Mouse (Mus musculus) layer of hippocampus, adult 8-10 months (tissue): ENCODE measurements around the gene C1qtnf4. TPM values are rescaled to one million over a fixed set of nuclear protein-coding genes. Genes with fewer than 3 reads are reported as not detected.
"Not testable (repeated sequence)": the region's sequence is repeated elsewhere in the genome, so short reads cannot be mapped to it uniquely, and the experiment has no call there.

ENCODE experiments used
- DNase-seq, 2 experiments: peaks; one replicate each; pipeline ENCODE4 v3.0.0; 2022; ENCODE audit warnings: low spot score in 2 of 2
- total RNA-seq, 4 experiments: library from RNA; stranded (reverse); gene quantifications; 2 replicates each; pipeline ENCODE4 v1.2.4; 2022

C1qtnf4 gene
- total RNA-seq, 4 experiments from 2014 or later = 162 to 176 (median 166) TPM

DNA sequence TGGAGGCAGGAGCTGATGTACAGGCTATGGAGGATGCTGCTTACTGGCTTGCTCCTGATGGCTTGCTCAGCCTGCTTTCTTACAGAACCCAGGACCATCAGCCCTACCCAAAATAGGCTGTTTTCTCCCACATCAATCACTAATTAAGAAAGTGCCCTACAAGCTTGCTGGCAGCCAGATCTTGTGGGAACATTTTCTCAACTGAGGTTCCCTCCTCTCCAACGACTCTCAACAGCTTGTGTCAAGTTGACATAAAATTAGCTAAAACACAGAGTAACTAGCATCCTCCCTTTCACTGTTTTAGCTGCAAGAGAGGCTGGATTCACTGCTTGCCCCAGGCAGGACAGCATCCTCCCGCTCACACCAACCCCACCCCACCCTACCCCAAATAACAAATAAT lies 3.8 kb upstream of the C1qtnf4 start:
- no peak for DNase-seq

GRCm38 (mm10) chr2:90886436-90886835 lies 776 bp downstream of the C1qtnf4 start:
- DNase-seq = no peak

- no peak for DNase-seq
Measured at GRCm38 (mm10) chr2:90887627-90888026, 2.0 kb downstream of the C1qtnf4 start.

DNA sequence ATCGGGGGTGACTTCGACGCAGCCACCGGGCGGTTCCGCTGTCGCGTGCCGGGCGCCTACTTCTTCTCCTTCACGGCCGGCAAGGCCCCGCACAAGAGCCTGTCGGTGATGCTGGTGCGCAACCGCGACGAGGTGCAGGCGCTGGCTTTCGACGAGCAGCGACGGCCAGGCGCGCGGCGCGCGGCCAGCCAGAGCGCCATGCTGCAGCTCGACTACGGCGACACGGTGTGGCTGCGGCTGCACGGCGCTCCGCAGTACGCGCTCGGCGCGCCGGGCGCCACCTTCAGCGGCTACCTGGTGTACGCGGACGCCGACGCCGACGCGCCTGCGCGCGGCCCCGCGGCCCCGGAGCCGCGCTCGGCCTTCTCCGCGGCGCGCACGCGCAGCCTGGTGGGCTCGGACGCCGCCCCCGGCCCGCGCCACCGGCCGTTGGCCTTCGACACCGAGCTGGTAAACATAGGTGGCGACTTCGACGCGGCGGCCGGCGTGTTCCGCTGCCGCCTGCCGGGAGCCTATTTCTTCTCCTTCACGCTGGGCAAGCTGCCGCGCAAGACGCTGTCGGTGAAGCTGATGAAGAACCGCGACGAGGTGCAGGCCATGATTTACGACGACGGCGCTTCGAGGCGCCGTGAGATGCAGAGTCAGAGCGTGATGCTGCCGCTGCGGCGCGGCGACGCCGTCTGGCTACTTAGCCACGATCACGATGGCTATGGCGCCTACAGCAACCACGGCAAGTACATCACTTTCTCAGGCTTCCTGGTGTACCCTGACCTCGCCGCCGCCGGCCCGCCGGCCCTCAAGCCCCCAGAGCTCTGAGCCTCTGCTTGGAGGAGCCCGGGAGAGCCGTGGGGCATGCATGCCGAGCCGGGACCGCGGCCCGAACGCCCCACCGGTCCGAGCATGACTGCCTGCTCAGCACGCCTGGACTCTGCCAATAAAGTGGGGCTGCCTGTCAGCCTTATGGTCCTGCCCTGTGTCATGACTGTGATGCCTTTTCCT lies 4.2 kb downstream of the C1qtnf4 start:
- no peak for DNase-seq

- DNase-seq = no peak
Measured at GRCm38 (mm10) chr2:90893673-90894298, 8.1 kb downstream of the C1qtnf4 start.

GRCm38 (mm10) chr2:90894299-90894677 lies 8.6 kb downstream of the C1qtnf4 start:
- not testable (repeated sequence) for DNase-seq

- DNase-seq = no peak
Measured at GRCm38 (mm10) chr2:90903398-90903797, 17.7 kb downstream of the C1qtnf4 start.

DNA sequence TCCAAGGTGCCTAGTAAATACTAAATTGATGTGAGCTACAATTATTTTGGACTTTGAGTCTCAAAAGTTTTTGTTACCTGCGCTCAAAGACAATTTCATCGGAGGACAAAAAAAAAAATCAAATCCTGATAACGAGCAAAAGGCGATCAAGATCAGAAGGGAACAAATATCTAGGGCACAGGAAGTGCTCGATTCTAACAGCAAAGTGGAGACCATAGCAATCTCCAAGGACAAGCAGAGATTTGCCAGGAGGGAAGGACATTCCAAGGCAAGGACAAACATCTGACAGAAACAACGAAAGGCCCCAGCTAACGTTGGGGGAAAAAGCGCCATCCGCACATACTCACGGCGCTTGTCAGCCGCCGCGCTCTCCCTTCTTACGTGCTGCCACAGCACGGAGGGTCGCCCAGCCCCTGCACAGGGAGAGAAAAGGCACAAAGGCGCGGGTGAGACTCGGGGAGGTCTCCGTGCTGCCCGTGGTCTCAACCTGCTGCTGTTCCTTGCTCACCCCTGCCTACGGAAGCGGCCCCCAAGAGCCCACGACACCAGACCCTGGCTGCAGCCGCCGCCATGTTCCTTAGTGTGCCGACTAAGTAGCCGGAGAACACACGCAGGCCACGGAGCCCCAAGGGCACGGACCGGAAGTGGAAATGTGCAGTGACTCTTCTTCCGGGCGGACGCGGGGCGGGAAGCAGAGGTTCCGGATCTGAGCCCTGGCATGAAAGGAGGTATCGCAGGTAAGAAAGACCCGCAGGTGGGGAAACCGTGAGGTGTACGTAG lies 18.6 kb downstream of the C1qtnf4 start, which contains the start of the genes Kbtbd4 and Ndufs3:
Kbtbd4 (plus strand) TSS at position 665 of the 780 bp plus-strand sequence.
Ndufs3 (minus strand) TSS at position 752 of the 780 bp plus-strand sequence.
- peak; percentile 75 to 86 for DNase-seq

GRCm38 (mm10) chr2:90904856-90905224 lies 19.2 kb downstream of the C1qtnf4 start:
- no peak for DNase-seq

DNA sequence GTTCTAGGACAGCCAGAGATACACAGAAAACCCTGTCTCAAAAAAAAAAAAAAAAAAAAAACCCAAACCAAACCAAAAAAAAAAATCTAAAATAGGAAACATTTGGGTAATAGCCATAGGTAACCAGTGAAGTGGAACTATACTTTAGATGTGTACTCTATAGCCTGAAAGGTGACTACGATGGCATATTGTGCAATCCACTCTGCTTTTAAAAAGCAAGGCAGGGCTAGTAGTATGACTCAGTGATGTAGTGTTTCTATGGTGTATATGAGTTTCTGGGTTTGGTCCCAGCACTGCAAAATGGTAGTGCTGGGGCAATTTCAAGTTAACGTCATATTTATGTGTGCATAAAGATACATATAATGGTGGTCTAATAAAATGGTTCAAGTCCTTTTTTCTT lies 21.1 kb downstream of the C1qtnf4 start:
- no peak for DNase-seq

DNA sequence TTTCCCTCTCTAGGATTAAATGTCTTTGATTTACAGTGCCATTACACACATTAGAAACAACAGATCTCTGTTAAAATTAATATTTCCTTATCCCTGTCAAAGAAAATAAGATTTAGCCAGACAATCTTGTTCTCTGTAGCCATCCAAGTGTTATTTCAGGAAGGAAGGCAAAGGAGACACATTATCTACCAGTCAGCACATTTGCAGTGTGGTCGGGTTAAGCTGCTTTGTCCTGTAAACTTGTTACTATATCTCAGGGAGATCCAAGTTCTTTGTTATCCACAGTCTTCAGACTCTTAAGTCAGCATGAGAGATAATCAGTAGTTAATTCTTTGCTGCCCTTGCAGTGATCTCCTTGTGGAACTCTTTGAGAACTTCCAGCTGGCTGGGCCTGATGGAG lies 25.2 kb downstream of the C1qtnf4 start:
- no peak for DNase-seq

DNA sequence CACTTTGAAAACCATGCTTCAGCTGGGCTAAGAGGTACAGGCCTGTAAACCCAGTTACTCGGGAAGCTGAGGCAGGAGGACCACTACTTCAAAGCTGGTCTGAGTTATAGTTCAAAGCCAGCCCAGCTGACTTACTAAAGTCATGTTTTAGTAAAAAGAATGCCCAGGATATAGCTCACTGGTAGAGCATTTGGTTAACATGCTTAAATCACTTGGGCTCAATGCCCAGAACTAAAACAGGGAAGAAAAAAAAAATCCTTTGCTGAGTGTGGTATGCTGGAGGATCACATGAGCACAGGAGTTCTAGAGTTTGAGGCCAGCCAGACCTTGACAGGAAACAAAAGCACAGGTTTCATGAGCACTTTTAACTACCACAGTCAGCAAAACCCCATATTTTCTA lies 26.0 kb downstream of the C1qtnf4 start:
- no peak for DNase-seq

- no peak for DNase-seq
Measured at GRCm38 (mm10) chr2:90913671-90914070, 28.0 kb downstream of the C1qtnf4 start.

GRCm38 (mm10) chr2:90915516-90915915 lies 29.9 kb downstream of the C1qtnf4 start:
- DNase-seq = no peak

- DNase-seq = no peak
Measured at GRCm38 (mm10) chr2:90916560-90917232, 31.0 kb downstream of the C1qtnf4 start.

DNA sequence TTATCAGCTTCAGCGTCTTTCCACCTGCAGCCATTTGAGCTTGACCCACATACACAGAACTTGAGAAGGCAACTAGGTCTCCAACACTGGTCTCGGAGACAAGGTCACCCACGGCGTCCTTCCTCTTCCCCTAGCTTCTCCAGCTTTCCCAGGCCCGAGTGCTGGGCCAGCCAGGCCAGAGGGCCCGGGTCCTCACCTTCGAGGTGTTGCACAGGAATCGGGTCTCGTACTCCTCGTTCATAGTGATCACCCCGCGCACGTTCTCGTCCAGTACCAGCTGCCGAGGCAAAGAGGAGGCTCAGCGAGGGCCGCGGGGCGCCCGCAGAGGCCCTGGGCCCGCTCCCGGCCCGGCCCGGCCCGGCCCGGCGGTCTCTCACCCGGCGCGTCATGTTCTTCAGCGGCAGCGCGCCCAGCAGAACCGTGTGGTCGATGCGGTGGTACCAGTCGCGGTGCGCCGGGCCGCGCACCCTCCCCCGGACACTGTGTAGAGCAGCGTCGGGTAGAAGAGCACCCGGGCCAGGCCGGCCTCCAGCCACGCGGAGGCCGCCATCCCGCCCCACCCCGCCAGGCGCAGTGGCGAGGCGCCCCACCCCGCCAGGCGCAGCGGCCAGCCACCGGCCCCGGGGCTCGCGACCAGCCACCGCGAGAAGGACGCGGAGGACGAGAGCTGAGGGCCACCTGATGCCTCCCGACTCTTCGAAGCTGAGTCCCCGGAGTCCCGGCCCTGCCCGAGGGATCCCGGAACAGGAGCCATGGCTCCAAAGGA lies 31.8 kb downstream of the C1qtnf4 start:
- peak in 1 of 2 experiments; percentile 42 for DNase-seq

DNA sequence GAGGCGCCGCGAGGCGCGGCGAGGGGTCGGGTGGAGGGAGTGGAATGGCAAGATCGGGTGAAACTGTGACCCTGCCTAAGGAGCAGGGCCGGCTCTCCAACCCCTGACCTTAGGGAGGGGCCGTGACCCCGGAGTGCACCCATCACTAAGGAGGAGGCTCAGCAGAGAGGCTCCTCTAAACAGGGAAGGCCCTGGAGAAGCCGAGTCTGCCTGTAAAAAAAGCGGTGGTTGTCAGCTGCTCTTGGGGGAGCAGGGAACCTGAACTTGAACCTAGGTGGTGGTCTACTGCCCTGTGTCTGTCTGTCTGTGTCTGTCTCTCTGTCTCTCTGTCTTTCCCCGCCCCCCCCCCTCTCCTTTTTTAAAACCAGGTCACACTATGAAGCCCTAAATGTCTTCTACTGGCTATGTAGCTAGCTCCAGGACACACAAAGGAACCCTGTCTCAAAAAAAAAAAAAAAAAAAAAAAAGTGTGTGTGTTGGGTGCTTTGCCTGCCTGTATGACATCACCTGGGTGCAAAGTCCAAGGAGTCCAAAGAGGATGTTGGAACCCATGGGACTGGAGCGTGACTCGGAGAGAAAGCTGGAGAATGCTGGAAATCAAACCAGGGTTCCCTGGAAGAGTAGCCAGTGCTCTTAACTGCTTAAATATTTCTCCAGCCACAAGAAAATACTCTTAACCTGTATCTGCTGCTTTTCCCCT lies 32.5 kb downstream of the C1qtnf4 start:
- DNase-seq = no peak

DNA sequence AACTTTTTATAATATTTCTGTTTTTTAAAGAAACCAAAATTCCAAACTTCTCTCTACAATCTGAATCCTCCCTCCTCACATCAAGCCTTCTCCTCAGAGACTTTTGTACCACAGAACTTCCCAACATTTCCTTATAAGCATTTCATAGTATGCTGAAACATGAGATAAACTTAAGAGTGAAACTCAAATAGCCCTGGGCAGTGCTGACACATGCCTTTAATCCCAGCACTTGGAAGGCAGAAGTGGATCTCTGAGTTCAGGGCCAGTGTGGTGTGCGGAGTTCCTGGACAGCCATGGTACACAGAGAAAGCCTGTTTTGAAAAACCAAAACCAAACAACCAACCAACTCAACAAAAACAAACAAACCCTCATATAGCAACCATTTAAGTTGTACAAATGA lies 35.5 kb downstream of the C1qtnf4 start:
- no peak for DNase-seq

DNA sequence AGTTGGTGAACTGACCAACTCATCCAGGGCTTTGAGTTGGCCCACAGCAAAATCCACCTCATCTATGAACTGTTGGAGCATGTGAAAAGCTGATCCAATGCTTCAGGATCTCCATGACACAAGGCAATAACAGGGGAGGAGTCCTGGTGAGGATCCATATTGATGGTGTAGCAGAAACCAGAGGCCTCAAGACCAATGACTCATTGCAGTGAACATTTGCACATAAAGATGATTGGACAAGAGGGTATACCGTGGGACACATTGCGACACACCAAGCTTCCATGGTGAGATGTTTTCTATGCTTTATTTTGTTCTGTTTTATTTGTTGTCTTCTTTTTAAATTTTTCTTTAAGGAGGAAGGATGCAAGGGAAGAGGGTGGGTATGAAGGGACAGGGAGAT lies 37.0 kb downstream of the C1qtnf4 start:
- no peak for DNase-seq

- no peak for DNase-seq
Measured at GRCm38 (mm10) chr2:90928566-90928965, 42.9 kb downstream of the C1qtnf4 start.
